Comparison of ENCODE assay signal across 8 mouse cellular contexts in the genomic region with DNA sequence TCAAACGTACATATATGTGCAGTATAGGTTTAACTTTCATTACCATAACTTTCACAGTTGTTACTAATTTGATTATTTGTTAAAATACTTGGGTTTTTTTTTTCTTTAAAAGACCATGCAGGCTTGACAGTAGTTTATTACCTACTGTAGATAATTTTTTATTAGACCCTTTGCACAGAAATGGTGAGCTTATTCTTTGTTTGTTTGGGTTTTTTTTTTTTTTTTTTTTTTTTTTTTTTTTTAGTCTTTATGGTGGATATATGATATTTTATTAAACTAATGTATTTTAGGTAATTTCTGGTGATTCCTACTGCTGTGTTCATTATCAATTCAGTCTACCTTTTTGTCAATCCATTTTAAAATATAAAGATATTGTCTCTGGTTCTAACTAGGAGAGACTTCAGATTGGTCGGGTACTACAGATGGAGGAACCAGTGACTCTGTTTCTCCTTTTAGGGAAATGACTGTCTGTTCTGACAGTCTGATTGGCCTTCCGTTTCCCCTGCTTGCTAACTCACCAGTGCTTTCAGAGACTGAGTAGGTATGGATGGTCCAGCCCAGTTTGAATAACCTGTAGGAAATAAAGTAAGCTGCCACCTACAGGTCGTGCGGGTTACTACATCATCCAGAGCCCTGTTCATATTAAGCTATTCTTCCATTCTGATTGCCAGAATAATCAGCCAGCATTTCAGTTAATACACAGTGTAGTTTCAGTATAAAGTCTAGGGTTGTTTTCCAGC. TPM values are rescaled to one million over a fixed set of nuclear protein-coding genes. Genes with fewer than 3 reads are reported as not detected.
DNase-seq lines count a peak whose midpoint lies in the region; ATAC-seq and TF ChIP-seq lines count a peak whose summit lies in the region.

No protein-coding gene starts in this region.

- H3K36me3 ChIP-seq in limb, embryonic 13.5 days: peaks cover 32% of the 10 kb centered on the region
- peaks cover 19% of the 10 kb centered on the region for H3K36me3 ChIP-seq in midbrain, embryonic 15.5 days (replicated peaks)

- peaks cover 8% of the 10 kb centered on the region for H3K27me3 ChIP-seq in limb, embryonic 13.5 days
- H3K27me3 ChIP-seq in midbrain, embryonic 15.5 days (replicated peaks): no peaks in the 10 kb centered on the region

- no peak for TF ChIP-seq POLR2A in bone marrow, adult 2 months (IDR thresholded peaks at IDR 0.05; ENCODE audit: borderline replicate concordance, control insufficient read depth, low read depth, low read length)

- peak overlapping the region; percentile 97; the same call in 1 of the 2 replicates for H3K4me2 ChIP-seq in limb, embryonic 13.5 days (replicated peaks)
- peak overlapping the region; percentile 90 for H3K4me2 ChIP-seq in midbrain, embryonic 15.5 days

- no peaks in the 10 kb centered on the region for H3K4me1 ChIP-seq in bone marrow, adult 2 months (ENCODE audit: control insufficient read depth, insufficient read depth, low read length)
- H3K4me1 ChIP-seq in limb, embryonic 13.5 days: peaks cover 19% of the 10 kb centered on the region
- peaks cover 17% of the 10 kb centered on the region for H3K4me1 ChIP-seq in midbrain, embryonic 15.5 days

- 0 out of 2 replicates have a peak, but pooled peaks have one; percentile 28 for TF ChIP-seq CTCF in bone marrow, adult 2 months (IDR thresholded peaks at IDR 0.05; ENCODE audit: control insufficient read depth, insufficient read depth, low read length)

- ATAC-seq in erythroblast, adult 5-6 weeks (replicated peaks; ENCODE audit: low FRiP score, poor library complexity, severe bottlenecking): peak; percentile 80
- no peak for ATAC-seq in limb, embryonic 13.5 days (ENCODE audit: low FRiP score, low read depth)
- peak; percentile 15; the same call in 1 of the 2 replicates for ATAC-seq in midbrain, embryonic 15.5 days (replicated peaks)

- WGBS in bone marrow, adult 2 months: 2% methylated on average over 5 of the region's 5 CpGs
- 9% methylated on average over 5 of the region's 5 CpGs for WGBS in limb, embryonic 13.5 days
- WGBS in midbrain, embryonic 15.5 days: 5% methylated on average over 5 of the region's 5 CpGs

- peak overlapping the region; percentile 61 for H3K4me3 ChIP-seq in bone marrow, adult 2 months (replicated peaks; ENCODE audit: control insufficient read depth, low read depth, low read length)
- peak overlapping the region; percentile 98 for H3K4me3 ChIP-seq in limb, embryonic 13.5 days
- H3K4me3 ChIP-seq in midbrain, embryonic 15.5 days: peak overlapping the region; percentile 80

- H3K27ac ChIP-seq in bone marrow, adult 2 months (ENCODE audit: control insufficient read depth, insufficient read depth, low read depth, low read length, poor library complexity): no peak overlapping the region
- no peak overlapping the region for H3K27ac ChIP-seq in limb, embryonic 13.5 days
- H3K27ac ChIP-seq in midbrain, embryonic 15.5 days: no peak overlapping the region

- H3K9ac ChIP-seq in limb, embryonic 13.5 days: no peak overlapping the region
- H3K9ac ChIP-seq in midbrain, embryonic 15.5 days: 0 out of 2 replicates have a peak overlapping the region, but pooled peaks have one; percentile 85

- H3K9me3 ChIP-seq in limb, embryonic 13.5 days: no peaks in the 10 kb centered on the region
- H3K9me3 ChIP-seq in midbrain, embryonic 15.5 days: no peaks in the 10 kb centered on the region

- DNase-seq in B cell, adult 2 months: peak; percentile 90 to 94
- DNase-seq in heart, adult 9 months (ENCODE audit: low spot score in 2 of 2): peak; percentile 73 to 85
- DNase-seq in kidney, adult 9 months: peak; percentile 91
- DNase-seq in spleen, postnatal 10 days (ENCODE audit: low spot score in 2 of 2): peak; percentile 84 to 92

RNA-seq across cellular contexts. Expression of gene Arpc5, which starts 1.6 kb away (rescaled TPM):
- polyA plus RNA-seq in bone marrow, adult 2 months (2011; ENCODE audit: insufficient read depth, insufficient read length, low replicate concordance, missing spikeins): 143 and 180 TPM in 2 replicates
- 170 and 173 TPM in 2 replicates for total RNA-seq in erythroblast, adult 5-6 weeks (2015; ENCODE audit: low replicate concordance)
- total RNA-seq in erythroblast, adult 5-6 weeks (2017; ENCODE audit: low replicate concordance): 68.9 and 74.2 TPM in 2 replicates
- polyA plus RNA-seq in limb, embryonic 13.5 days (2015; fragmentation: Nextera tagmentation; extraction: Ambion mirVana): 210 and 213 TPM in 2 replicates
- polyA plus RNA-seq in midbrain, embryonic 15.5 days (2015; fragmentation: Nextera tagmentation; extraction: Ambion mirVana): 333 and 344 TPM in 2 replicates

RNA-seq across cellular contexts. Expression of gene Rgl1, which starts 1.8 kb away (rescaled TPM):
- polyA plus RNA-seq in bone marrow, adult 2 months (2011; ENCODE audit: insufficient read depth, insufficient read length, low replicate concordance, missing spikeins): 8.6 and 9.2 TPM in 2 replicates
- total RNA-seq in erythroblast, adult 5-6 weeks (2015; ENCODE audit: low replicate concordance): 5.8 and 13.6 TPM in 2 replicates
- 14.4 and 46.6 TPM in 2 replicates for total RNA-seq in erythroblast, adult 5-6 weeks (2017; ENCODE audit: low replicate concordance)
- polyA plus RNA-seq in limb, embryonic 13.5 days (2015; fragmentation: Nextera tagmentation; extraction: Ambion mirVana): 36.4 and 41.7 TPM in 2 replicates
- 14.9 and 15.7 TPM in 2 replicates for polyA plus RNA-seq in midbrain, embryonic 15.5 days (2015; fragmentation: Nextera tagmentation; extraction: Ambion mirVana)

RNA-seq across cellular contexts. Expression of gene Apobec4, which starts 17.6 kb away (rescaled TPM):
- polyA plus RNA-seq in bone marrow, adult 2 months (2011; ENCODE audit: insufficient read depth, insufficient read length, low replicate concordance, missing spikeins): not detected in 2 replicates
- total RNA-seq in erythroblast, adult 5-6 weeks (2015; ENCODE audit: low replicate concordance): not detected in 2 replicates
- total RNA-seq in erythroblast, adult 5-6 weeks (2017; ENCODE audit: low replicate concordance): 0.51 TPM in 1 of 2 replicates, not detected in the other
- not detected in 2 replicates for polyA plus RNA-seq in limb, embryonic 13.5 days (2015; fragmentation: Nextera tagmentation; extraction: Ambion mirVana)
- polyA plus RNA-seq in midbrain, embryonic 15.5 days (2015; fragmentation: Nextera tagmentation; extraction: Ambion mirVana): 0.24 TPM in 1 of 2 replicates, not detected in the other

RNA-seq across cellular contexts. Expression of gene Ncf2, which starts 32.1 kb away (rescaled TPM):
- polyA plus RNA-seq in bone marrow, adult 2 months (2011; ENCODE audit: insufficient read depth, insufficient read length, low replicate concordance, missing spikeins): 43.0 and 112 TPM in 2 replicates
- total RNA-seq in erythroblast, adult 5-6 weeks (2015; ENCODE audit: low replicate concordance): 40.0 and 42.4 TPM in 2 replicates
- total RNA-seq in erythroblast, adult 5-6 weeks (2017; ENCODE audit: low replicate concordance): 35.7 and 41.1 TPM in 2 replicates
- polyA plus RNA-seq in limb, embryonic 13.5 days (2015; fragmentation: Nextera tagmentation; extraction: Ambion mirVana): 3.5 and 3.8 TPM in 2 replicates
- 2.2 and 2.6 TPM in 2 replicates for polyA plus RNA-seq in midbrain, embryonic 15.5 days (2015; fragmentation: Nextera tagmentation; extraction: Ambion mirVana)
